Mouse (Mus musculus) embryo, embryonic 11.5 days (tissue): Measurements from ENCODE around the gene Zswim1.
A peak's percentile ranks its signal among the peaks of the same experiment; 100 is the strongest.
"Not testable (repeated sequence)": the region's sequence is repeated elsewhere in the genome, so short reads cannot be mapped to it uniquely, and the experiment has no call there.

ENCODE experiments used
- DNase-seq: peaks from one replicate; pipeline ENCODE4 v3.0.0-alpha.2; 2012; ENCODE audit warnings: low read depth, low spot score

Gene Zswim1

DNA sequence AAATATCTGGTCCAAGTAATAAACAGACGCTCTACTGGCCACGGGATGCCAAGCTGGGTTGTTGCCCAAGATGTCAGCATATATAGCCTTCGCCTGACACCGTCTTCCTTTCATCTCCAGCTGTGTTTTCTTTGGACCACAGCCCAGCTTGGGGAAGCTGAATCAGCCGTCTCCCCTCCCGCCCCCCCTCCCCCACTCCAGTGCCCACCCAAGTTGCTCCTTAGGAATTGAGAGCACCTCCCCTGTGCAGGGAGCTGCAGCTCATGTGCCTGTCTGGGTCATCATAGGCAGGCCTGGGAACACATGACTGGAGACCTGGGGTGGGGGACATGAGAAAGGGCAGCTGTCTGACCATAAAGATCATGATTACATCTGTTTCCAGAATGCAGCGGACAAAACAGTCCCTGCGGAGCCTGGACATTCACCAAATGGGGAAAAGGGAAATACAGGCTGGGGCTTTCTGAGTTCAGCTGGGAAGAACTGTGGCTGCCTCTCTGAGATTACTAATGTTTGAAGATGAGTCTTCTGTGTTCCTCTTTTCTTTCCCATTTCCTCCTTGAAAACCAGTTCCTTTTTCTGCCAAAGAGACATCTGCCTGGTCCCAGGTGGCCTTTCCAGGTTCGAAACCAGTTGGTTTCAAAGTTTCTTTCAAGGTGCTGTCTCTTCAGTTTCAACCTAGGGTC, 39.8 kb downstream of the Zswim1 start:
- DNase-seq: peak; percentile 49

- DNase-seq: not testable (repeated sequence)
These were observed 40.9 kb downstream of the Zswim1 start for GRCm38 (mm10) chr2:164863411-164863810.

GRCm38 (mm10) chr2:164864593-164864992, 42.1 kb downstream of the Zswim1 start:
- DNase-seq: no peak

- DNase-seq: no peak
These were observed 44.5 kb downstream of the Zswim1 start for GRCm38 (mm10) chr2:164866741-164867551.

- no peak for DNase-seq
These were observed 45.1 kb downstream of the Zswim1 start for GRCm38 (mm10) chr2:164867566-164867965.

GRCm38 (mm10) chr2:164868491-164868890, 46.0 kb downstream of the Zswim1 start:
- no peak for DNase-seq

- no peak for DNase-seq
These were observed 49.3 kb downstream of the Zswim1 start for GRCm38 (mm10) chr2:164871602-164872303.

GRCm38 (mm10) chr2:164873621-164874020, 51.1 kb downstream of the Zswim1 start:
- no peak for DNase-seq

DNA sequence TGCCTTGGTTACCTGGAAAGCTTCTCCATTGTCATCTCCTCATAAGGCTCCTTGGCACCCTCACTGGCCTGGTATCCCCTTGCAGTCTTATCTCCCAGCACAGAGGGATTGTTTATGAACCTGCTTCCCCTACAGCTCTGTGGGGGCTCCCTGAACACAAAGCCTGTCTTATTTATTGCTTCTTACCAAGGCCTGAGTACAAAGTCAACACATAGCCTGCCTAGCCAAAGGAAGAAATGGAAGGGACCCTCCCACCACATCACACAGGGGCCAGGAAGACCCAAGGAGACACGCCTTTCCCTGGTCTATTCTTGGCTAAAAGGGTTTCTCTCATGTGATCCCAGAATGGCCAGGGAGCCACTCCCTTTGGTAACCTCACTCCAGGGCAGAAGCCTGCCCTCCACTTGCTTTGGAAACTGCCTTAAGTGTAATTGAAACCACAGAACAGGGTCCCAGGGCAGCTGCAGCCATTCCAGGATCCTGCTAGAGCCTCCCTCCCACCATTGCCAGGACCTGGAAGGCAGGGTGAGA, 51.8 kb downstream of the Zswim1 start:
- DNase-seq: no peak

DNA sequence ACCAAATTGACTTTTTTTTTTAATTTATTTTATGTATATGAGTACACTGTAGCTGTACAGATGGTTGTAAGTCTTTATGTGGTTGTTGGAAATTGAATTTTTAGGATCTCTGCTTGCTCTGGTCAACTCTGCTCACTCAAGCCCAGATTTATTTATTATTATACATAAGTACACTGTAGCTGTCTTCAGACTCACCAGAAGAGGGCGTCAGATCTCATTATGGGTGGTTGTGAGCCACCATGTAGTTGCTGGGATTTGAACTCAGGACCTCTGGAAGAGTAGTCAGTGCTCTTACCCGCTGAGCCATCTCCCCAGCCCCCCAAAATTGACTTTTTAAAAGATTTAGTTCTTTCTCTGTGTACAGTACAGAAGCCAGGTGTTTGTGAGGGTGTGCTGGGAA, 53.2 kb downstream of the Zswim1 start:
- DNase-seq: not testable (repeated sequence)
